Mouse (Mus musculus) heart, postnatal 14 days (tissue): ENCODE measurements around the gene Nhlrc1. TPM values are rescaled to one million over a fixed set of nuclear protein-coding genes. Genes with fewer than 3 reads are reported as not detected.

Experiments used
- DNase-seq, 2 experiments: peaks; one replicate each; pipeline ENCODE4 v3.0.0; 2021 to 2022
- intact Hi-C: fragments of 180-260 bp; cut with DNase I; formaldehyde crosslinking; loops from one replicate; pipeline ENCODE4 v1.15.1; 2025
- total RNA-seq, 2 experiments: library from RNA; stranded (reverse); gene quantifications; 2 replicates each; pipeline ENCODE4 v1.2.3; 2021

The Nhlrc1 gene
- total RNA-seq, 2 experiments from 2014 or later, result 3.8 to 4.1 TPM

- peak; percentile 60 to 69 for DNase-seq
- intact Hi-C loops, result loop anchor here (10.0 kb wide), 2 partner anchors 292 to 712 kb away; partner anchors contain the start of gene Nup153
Observed at GRCm38 (mm10) chr13:47017259-47017658, 2.6 kb upstream of the Nhlrc1 start.

- DNase-seq, result peak in 1 of 2 experiments; percentile 13
- intact Hi-C loops, result loop anchor here (1.0 to 10.0 kb wide), 4 partner anchors 86 to 710 kb away; partner anchors contain the start of genes Kif13a and Nup153
Observed at GRCm38 (mm10) chr13:47015195-47015501, 498 bp upstream of the Nhlrc1 start.

DNA sequence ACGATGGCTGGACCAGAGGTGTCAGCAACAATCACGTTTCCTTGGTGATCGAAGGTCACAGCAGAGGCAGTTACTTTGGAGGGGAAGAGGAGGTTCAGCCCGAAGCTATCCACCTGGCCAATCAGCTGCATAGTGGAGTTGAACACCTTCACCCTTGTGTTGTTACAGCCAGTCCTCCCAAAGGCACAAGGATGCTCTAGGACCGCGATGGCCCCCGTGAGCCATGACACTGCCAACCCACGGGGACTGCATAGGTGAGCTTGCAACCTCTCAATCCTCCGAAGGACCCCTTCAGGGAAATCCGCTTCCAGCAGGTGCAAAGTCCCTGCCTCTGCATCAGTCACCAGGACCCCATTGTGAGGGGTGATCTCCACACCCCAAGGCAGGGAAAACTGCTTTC, 910 bp downstream of the Nhlrc1 start:
- no peak for DNase-seq
- intact Hi-C loops, result loop anchor here (2.0 to 10.0 kb wide), 3 partner anchors 85 to 709 kb away; partner anchors contain the start of genes Kif13a and Nup153

DNA sequence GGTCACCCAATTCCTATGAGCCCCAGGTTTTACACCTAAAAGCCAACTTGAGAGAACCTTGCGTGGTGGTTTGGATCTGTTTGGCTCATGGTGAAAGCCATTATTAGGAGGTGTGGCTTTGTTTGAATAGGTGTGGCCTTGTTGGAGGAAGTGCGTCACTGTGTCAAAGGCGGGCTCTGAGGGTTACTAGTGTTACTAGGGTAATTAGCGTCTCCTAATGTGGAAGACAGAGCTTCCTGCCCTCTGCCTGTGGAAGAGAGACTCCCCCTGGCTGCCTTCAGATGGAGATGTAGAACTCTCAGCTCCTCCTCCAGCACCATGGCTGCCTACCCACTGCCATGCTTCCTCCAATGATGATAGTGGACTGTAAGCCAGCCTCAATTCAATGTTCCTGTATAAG, 13.1 kb downstream of the Nhlrc1 start:
- DNase-seq, result no peak
- intact Hi-C loops, result no loop called here

DNA sequence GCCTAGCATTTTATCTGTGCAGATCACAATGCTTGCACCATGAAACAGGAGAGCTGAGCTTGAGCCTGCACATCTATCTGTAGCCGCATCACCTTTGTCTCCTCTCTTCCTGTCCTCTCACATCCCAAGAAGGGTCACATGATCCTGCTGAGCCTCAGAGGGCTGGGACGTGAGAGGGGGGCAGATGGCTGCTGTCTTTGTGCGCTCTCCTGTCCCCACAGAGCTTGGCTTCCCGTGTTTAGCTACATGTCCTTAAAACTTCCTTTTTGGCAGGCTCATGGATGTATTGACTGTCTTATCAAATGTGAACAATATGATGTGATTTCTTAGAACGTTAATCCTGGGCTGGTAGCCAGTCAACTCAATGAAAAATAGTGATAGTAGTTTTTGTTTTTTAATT, 15.2 kb downstream of the Nhlrc1 start:
- DNase-seq, result no peak
- intact Hi-C loops, result no loop called here

GRCm38 (mm10) chr13:46997355-46997754, 17.3 kb downstream of the Nhlrc1 start:
- intact Hi-C loops, result no loop called here
- DNase-seq, result no peak

GRCm38 (mm10) chr13:46993274-46993551, 21.4 kb downstream of the Nhlrc1 start:
- no peak for DNase-seq
- intact Hi-C loops, result no loop called here

DNA sequence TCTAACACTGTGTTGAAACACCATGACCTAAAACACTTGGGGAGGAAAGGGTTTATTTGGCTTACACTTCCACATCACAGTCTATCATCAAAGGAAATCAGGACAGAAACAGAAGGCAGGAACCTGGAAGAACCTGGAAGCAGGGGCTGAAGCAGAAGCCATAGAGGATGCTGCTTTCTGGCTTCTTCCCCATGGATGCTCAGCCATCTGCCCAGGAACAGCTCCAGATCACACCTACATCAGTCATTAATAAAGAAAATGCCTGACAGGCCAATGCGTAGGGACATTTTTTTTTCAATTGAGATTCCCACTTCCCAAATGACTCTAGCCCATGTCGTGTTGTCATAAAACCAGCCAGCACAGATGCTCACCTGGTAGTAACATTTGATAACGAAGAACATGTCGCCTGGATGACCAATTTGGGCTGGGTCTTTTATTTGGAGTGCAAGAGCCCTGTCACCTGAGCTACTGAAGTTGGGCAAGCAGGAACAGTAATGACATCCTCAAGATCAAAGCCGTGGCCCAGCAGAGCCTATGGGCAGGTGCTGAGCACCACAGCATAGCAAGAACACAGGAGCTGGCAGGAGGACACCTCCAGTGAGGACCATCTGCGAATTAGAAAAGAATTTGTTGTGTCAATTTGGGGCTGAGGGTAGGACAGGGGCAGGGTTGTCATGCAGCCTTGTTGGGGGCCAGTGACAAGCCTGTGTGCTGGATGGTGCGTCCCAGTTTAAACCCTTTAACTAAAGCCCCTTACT, 22.0 kb downstream of the Nhlrc1 start:
- DNase-seq, result no peak
- intact Hi-C loops, result no loop called here

DNA sequence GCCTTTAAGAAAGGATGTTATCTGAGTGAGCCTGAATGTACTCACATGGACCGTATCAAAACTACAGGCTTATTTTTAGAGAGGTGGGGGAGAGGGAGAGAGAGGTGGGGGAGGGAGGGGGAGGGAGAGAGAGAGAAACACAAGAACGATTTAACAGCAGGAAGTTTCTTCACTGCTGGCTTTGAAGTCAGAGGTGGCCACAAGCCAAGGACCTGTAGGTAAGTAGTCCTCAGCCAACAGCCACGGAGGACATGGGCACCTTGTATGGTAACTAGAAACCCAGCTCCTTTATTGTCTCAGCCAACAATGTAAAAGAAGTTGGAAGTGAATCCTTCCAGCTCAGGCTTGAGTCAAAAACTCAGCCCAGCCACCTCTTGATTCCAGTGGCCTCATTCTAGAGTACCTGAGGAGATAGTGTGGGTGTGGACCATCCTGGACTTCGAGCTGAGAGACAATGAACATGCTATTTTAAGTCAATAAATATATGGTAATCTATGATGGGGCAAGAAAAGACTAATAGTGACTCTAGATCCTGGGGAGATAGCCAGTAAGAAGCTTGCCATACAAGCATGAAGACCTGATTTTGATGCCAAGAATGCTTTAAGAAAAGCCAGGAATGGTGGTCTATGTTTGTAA, 24.2 kb downstream of the Nhlrc1 start:
- DNase-seq, result no peak
- intact Hi-C loops, result no loop called here

GRCm38 (mm10) chr13:46987941-46988340, 26.7 kb downstream of the Nhlrc1 start:
- DNase-seq, result peak; percentile 12 to 21
- intact Hi-C loops, result no loop called here

DNA sequence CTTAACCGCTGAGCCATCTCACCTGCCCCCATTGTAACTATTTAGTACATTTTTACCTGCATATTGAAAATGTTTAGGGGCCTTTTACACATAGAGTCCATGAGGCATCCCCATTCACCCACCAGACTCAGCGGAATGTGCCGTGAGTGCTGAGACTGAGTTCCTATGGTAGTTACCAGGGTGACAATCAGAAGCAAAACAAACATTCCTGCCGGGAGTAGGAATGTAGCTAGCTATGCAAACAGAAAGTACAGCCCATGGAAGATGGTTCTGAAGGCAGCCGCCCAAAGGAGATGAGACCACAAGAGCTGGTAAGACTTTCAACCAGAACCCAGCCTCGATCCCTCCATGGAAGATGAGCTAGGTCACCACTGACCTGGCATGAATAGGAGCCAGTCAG, 28.4 kb downstream of the Nhlrc1 start:
- peak in 1 of 2 experiments; percentile 9 for DNase-seq
- intact Hi-C loops, result no loop called here

DNA sequence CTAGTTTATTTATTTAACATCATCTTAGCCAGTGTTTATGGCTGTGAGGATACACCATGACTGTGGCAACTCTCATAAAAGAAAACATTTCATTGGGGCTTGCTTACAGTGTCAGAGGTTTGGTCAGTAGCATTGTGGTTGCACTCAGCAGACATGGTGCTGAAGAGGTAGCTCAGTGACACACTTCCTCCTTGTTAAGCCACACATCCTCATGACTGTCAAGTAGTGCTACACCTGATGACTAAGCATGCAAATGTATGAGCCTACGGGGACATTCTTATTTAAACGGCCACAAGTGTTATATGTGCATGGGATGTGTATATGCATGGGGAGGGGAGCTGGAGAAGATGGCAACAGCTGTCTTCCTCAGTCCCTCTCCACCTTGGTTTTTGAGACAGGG, 30.8 kb downstream of the Nhlrc1 start:
- no peak for DNase-seq
- intact Hi-C loops, result no loop called here

DNA sequence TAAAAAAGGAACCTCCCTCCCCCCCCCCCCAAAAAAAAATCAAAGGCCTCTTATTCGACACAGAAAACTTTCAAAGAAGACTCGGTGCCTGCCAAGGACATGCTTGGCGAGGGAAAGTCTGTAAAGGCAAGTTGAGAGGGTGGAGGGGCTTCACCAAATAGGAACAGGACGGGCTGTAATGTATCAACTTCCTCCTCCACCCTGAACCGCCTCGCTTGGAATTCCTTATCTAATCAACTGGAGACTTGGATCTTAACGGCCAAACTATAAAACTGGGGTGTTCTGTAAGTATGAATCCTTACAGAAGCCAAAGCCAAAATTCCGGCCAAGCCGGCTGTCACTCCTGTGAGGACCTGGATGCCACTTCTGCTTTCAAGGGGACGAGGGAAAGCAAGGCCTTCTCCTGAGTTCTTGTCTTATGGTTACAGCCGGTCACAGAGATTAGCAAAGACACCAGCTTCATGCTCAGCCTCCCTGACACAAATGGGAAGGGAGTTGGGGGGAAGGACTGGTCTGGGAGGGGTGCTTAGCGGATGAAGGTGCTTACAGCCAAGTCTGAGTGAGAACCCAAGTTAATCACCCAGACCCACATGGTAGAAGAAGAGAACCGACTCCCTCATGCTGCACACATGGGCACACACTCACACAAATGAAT, 34.7 kb downstream of the Nhlrc1 start:
- peak; percentile 7 to 20 for DNase-seq
- intact Hi-C loops, result no loop called here

GRCm38 (mm10) chr13:46976532-46976931, 38.1 kb downstream of the Nhlrc1 start:
- intact Hi-C loops, result no loop called here
- no peak for DNase-seq

DNA sequence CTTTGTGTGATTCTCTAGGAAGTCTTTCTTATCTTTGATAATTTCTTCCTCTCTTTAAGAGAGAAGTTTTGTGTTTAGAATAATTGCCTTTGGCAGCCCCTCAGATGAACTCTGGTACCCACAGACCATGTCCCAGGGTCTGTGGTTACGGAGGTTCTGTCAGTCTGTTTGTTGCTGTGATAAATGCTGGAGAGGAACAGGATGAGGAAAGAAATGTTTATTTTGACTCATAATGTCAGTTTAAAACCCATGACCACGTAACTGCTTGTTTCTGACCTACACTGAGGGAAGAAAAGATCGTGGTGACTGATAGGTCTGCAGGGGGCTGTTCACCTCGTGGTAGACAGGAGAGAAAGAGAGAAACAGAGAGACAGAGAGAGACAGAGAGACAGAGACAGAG, 38.7 kb downstream of the Nhlrc1 start:
- intact Hi-C loops, result no loop called here

GRCm38 (mm10) chr13:46975031-46975551, 39.6 kb downstream of the Nhlrc1 start:
- intact Hi-C loops, result no loop called here
- no peak for DNase-seq

More for the DNA sequence above, 38.7 kb downstream of the Nhlrc1 start:
- DNase-seq, result no peak

GRCm38 (mm10) chr13:46970286-46970945, 44.2 kb downstream of the Nhlrc1 start:
- intact Hi-C loops, result no loop called here
- DNase-seq, result no peak

DNA sequence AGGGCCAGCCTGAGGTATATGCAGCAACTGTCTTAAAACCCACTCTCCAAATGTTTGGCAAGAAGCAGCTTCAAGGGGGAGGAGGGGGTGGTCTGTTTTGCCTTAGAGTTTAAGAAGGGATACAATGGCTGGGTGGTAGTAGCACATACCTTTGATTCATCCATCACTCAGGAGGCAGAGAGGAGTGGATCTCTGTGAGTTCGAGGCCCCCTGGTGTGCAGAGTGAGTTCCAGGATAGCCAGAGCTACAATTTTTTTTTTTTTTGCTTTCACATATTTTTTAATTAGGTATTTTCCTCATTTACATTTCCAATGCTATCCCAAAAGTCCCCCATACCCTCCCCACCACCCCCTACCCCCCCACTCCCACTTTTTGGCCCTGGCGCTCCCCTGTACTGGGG, 46.0 kb downstream of the Nhlrc1 start:
- no peak for DNase-seq
- intact Hi-C loops, result loop anchor here (2.0 kb wide), 1 partner anchor 38 kb away; no protein-coding TSS in a partner anchor

- no peak for DNase-seq
- intact Hi-C loops, result no loop called here
Observed at GRCm38 (mm10) chr13:46967308-46967707, 47.3 kb downstream of the Nhlrc1 start.
